Mouse (Mus musculus): ENCODE results near the gene App.

The App gene

GRCm38 (mm10) chr16:85085902-85086301 lies 87.7 kb downstream of the App start:
- DNase-seq (ENCODE audit: low read depth, low spot score): no peak

DNA sequence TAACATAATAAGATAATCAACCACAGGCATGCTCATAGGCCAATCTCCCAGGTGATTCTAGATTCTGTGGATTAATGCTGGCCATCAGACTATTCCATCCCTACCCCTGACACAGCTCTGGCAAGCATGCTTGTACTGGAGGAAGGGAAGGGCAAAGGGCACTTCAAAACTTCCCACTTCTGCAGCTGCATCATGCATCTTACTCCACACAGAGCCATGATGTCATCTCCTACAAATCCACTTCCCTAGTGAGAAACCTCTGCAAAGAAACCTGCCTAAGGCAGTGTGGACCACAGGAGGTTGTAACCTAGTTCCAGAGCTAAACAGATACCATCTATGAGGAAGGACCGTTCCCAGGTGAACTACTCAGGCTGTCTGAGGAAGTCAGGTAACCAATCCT lies 89.4 kb downstream of the App start:
- no peak for DNase-seq (ENCODE audit: low read depth, low spot score)

- DNase-seq (ENCODE audit: low read depth, low spot score): no peak
Observed at GRCm38 (mm10) chr16:85075330-85075729, 98.2 kb downstream of the App start.

GRCm38 (mm10) chr16:85074889-85075288 lies 98.7 kb downstream of the App start:
- no peak for DNase-seq (ENCODE audit: low read depth, low spot score)

DNA sequence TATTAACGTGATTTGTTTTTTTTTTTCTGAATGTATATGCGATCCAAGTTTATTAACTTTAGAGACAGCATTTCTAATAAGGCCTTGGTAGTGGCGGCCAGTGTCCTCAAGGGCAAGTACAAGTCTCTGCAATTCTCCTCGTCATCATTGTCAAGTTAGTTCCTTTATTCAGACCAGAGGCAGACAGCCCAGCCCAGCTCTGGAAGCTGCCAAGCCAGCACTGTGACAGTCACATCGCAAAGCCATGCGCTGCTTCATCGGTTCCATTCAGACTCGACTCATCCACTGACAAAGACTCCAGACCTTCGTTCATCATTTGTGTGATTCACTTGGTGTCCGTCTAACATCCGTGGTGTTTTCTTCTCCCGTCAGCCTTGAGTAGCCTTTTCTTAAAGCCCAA lies 100.9 kb downstream of the App start:
- DNase-seq (ENCODE audit: low read depth, low spot score): no peak

DNA sequence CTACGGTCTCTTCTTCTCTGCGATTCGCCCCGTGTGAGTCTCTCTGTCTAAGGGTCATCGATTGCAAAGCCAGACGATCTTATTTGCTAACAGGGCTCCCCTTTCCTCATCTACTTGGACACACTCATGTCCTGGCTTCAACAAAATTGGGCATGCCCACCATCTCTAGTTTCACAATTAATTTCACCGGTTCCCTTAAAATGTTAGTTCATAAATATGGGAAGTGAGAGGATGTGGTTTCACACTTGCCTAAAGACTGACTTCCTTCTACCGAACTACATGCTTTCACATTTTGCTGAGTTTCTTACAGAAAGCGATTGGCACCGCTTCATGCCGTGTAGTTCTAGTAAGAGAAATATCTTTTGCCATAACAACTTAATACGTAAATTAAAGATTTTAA lies 101.8 kb downstream of the App start:
- DNase-seq (ENCODE audit: low read depth, low spot score): no peak

DNA sequence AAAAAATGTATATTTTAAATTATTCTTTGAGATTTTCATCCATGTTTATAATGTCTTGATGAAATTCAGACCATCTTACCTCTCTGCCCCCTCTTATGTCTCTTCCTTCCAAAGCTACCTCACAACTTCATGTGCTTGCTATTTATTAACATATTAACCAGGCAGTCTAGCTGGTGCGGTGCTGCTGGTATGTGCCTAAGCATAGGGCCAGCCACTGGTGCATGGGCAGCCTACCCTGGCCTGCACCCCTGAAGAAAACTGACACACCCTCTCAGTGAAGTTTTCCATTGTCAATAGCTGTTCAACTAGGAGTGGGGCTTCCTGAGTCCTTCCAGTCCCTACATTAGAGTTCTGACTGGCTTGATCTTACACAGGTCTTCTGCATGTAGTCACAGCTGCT lies 102.3 kb downstream of the App start:
- no peak for DNase-seq (ENCODE audit: low read depth, low spot score)

DNA sequence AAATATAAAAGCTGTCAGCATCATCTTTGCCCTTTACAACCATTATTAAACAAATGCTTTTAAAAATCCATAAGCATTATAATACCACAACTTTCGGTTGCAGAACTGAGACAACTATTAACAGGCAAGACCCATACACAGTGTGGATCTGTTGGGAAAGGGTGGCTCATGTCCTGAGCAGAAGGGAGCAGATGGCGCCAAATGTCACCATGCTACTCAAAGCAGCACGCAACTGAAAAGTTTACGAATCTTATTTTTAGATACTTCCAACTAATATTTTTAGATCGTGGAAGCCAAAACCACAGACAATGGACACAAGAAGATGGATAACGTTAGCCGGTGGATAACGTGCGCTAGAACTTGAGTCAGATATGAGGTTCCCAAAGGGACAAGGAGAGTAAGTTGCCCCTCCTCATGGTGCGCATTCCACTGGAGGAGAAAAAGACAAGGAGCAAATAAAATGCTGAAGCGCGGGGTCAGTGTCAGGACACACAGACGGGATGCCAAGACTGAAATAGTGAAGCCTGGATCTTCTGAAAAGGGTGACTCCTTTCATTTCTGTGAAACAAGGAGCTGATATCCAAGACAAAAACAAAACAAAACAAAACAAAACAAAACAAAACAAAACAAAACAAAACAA lies 106.2 kb downstream of the App start:
- no peak for DNase-seq (ENCODE audit: low read depth, low spot score)

DNA sequence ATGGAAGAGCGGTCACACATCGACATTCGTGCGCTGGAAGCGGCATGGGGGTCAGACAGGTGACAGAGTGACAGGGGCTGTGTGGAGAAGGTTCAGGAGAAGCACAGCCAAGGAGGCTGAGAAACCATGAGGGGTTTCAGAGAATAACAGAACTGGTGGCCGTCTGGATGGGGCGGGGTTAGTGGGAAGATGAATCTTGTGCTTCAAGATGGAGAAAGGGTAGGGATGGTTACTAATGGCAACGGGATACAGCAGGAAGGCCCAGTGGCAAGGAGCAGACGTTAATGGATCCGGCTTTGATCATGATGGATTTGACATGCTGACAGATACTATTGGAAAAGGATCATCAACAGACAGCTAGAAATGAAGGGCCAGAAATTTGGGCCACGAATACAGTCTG lies 107.3 kb downstream of the App start:
- DNase-seq (ENCODE audit: low read depth, low spot score): no peak

GRCm38 (mm10) chr16:85064800-85065199 lies 108.8 kb downstream of the App start:
- no peak for DNase-seq (ENCODE audit: low read depth, low spot score)

GRCm38 (mm10) chr16:85062732-85063131 lies 110.8 kb downstream of the App start:
- DNase-seq (ENCODE audit: low read depth, low spot score): no peak

DNA sequence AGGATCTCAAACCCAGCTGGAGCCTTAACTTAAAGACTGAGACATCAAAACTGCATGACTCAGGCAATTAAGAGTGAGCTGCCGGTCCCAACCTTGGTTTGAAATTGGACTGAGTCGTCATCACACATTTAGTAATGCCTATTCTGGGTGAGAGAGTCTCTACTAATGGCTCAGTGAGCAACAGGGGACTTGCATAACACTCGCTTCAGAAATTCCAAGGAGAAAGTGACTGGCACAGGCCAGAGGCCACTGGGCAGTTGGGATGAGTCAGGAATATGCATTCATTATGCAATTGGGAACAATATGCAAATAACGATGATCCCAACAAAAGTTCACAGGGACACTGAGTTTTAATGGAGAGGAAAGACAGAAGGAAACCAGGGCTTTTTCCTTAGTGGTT lies 111.8 kb downstream of the App start:
- no peak for DNase-seq (ENCODE audit: low read depth, low spot score)

GRCm38 (mm10) chr16:85058138-85058537 lies 115.4 kb downstream of the App start:
- peak; percentile 35 for DNase-seq (ENCODE audit: low read depth, low spot score)

DNA sequence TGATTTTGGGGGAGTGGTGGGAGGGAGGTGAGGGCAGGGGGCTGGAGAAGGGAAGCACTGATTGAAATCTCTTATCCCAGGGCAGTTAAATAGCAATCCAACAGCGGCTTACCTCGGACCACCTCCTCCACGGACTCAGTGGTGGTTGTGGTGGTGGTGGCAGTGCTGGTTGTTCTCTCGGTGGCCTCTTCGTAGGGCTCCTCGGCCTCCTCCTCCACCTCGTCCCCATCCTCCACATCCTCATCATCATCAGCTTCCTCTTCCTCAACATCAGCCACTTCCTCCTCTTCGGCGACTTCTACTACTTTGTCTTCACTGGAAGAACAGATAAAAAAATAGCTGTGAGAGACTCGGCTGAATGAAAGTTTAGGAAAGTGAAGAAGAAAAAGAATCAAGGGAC lies 117.4 kb downstream of the App start:
- no peak for DNase-seq (ENCODE audit: low read depth, low spot score)

DNA sequence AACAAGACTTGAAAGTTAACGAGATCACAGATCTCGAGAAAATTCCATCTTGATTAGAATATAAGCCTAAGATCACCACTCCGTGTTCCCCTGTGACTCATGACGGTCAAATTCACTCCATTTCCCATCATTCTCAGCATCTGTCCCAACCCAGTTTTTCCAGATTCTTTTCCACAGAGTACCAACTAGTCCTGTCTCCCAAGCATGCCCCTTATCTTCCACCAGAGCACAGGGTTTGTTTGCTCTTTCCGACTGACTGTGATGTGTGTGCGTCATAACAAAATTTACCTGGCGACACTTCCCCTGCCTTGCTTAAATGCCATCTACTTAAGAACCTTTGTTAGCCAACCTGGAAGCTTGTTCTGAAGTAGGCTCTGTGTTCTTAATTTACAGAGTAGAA lies 119.6 kb downstream of the App start:
- no peak for DNase-seq (ENCODE audit: low read depth, low spot score)

GRCm38 (mm10) chr16:85047310-85047709 lies 126.3 kb downstream of the App start:
- no peak for DNase-seq (ENCODE audit: low read depth, low spot score)

GRCm38 (mm10) chr16:85041153-85041959 lies 132.2 kb downstream of the App start:
- DNase-seq (ENCODE audit: low read depth, low spot score): no peak

GRCm38 (mm10) chr16:85038731-85039130 lies 134.8 kb downstream of the App start:
- no peak for DNase-seq (ENCODE audit: low read depth, low spot score)

DNA sequence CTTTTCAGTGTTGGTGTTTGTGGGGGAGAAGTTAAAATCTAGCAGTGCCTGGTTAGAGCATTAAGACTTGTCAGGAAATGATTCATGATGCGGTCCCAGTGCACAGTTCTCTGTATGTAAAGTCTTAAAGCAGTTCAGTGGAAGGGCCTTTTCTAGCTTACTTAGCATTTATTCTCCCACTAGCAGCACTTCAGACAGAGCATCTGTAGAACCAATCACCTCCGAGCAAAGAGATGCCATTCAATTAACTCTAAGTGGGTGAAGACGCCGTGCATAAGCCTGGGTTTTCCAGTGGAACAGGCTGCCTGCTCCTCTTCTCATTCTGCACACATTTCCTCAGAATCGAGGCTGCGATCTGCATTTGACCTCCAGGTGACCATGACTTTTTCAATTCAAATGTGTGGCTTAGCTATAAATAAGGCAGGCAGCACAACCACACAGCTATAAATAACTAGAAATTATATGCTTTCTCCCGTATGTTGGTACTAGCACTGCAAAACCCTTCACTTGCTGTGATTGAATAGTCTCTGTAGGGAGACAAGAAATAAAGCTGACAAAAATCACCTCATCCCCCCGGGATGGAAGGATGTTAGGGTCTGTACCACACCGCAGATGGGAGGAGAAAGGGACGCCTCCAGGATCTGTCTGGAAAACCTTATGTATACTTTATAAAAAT lies 135.5 kb downstream of the App start:
- DNase-seq (ENCODE audit: low read depth, low spot score): peak; percentile 41

GRCm38 (mm10) chr16:85035815-85036214 lies 137.8 kb downstream of the App start:
- DNase-seq (ENCODE audit: low read depth, low spot score): no peak

DNA sequence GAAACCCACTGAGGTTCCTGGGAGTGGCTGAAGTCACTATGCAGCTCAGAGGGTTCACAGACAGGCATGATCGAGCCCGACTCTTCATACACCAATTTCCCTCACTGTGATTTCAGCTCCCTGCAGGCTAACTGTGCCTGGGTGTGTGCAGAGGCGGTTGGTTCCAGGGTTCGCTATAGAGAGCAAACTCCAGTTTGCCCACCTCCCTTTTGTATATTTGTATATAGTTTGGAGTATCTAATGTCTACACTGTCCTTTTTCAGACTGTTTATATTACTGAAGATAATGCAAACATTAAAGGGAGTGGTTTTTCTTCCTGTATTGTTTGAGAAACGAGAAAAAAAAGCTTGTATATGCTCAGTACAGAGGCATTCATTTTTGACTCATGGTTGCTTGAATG lies 139.8 kb downstream of the App start:
- DNase-seq (ENCODE audit: low read depth, low spot score): no peak

DNA sequence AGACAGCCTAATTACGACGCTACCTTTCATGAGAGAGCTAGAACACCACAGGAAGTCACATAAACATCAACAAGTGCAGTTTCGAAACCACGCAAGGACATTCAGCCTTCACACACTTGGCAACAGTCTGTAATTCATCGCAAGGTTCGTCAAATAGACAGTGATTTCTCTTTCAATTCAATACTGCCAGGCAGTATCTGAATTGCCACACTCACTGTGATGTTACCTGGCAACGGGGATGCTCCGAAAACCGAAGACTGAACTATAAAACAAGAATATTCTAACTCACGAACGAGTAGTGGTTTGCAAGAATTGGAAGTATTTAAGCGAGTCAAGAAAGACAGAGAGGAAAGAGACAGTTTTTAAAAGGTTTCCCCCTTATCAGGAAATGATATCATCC lies 142.8 kb downstream of the App start:
- no peak for DNase-seq (ENCODE audit: low read depth, low spot score)

DNA sequence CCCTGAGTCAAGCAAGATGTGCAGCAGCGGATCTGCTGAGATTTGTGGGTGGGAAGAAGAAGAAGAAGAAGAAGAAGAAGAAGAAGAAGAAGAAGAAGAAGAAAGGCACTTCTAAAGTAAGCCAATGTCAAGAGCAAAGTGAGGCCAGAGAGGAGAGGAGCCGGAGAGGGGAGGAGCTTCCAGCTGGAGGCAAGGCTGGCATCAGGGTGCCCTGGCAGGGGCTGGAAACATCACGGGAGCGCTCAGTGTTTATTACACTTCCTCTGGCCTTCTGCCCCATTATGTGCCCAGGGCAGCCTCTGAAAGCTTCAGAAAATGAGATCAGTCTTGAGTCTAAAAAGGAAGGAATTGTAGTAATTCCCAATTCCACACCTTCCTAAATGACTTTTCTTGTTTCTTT lies 145.2 kb downstream of the App start:
- no peak for DNase-seq (ENCODE audit: low read depth, low spot score)

All from telencephalon, adult 2 months (tissue).